Mouse (Mus musculus) CD4-positive helper T cell, adult 2 months (primary cell): Measurements from ENCODE around the gene Arhgef26.

Experiments used
- DNase-seq: peaks from one replicate; pipeline ENCODE4 v3.0.0-alpha.2; 2012; ENCODE audit warnings: low read depth, missing footprints, low spot score

Arhgef26 gene

DNA sequence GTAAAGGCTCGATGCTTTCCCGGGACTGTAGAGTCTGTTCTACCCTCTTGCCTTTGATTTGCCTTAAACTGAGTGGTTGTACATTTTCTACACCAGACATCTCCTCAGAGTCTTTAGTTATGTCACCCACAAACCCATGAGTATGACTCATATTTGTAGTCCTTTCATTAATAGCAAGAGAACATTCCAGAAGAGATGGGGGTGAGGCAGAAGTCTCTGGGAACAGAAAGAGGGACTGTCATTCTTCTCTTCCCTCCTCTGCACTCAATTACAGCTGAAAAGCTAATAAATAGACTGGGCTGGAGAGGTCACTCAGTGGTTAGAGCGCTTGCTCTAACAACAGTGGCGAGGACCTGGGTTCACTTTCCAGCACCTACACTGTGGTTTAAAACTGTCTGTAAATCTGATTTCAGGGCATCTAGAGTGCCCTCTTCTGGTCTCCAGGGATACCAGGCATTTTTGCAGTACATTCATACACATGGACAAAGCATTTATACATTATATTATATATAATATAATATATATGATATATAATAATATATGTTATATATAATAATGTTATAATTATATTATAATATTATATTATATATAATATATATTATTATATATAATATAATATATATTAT lies 111.8 kb downstream of the Arhgef26 start:
- no peak for DNase-seq

DNA sequence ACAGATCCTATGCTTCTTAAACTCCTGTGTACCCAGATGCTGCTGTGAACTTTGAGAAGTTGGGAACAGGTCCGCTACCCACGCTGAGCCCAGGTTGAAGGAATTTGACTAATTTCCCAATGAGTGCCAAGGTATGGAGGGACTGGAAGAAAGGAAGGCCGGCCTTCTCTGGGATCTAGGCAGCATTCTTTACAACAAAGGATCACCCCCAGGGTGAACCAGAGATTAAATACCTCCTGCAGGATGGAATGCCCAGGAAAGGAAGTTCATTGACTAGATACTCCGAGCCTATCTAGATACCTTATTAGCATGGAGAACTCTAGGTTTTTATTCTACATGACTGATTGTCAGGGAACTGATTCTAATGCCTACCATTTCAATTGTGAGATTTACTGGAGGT lies 114.8 kb downstream of the Arhgef26 start:
- DNase-seq, result no peak

DNA sequence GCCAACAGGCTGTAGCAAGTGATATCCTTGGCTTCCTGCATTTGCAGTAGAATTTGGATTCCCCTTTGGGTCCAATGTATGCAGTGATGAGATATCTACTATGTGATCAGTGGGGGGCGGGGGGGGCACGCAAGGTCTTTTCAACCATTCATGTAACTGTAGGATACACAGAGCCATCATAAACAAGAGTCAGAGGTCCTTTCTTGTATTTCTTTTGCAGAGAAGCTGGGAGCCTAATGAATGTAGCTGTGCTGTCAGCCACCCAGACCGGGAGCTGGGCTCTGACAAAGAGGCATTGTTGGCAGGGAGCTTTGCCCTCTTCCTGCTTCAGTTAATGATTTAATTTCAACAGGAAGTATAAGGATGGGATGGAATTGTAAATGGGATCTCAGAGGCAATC lies 116.0 kb downstream of the Arhgef26 start:
- no peak for DNase-seq

DNA sequence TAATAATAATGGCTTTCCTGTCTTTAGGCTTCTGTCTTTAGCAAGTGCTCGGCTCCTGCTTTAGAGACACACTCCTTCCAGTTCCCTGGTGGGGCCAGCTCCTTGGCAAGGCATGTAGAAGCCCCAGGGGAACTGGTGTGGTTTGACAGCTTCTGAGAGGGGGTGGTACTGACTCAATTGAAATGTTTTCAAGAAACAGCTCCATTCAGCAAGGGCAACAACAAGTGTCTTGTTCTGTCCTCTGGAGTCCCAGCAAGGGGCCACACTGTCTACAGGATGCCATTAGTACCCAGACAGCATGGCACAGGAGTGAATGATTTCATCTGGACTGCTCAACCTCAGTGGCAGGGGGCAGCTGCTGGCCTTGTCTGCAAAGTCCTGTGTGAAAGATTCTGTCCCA lies 117.7 kb downstream of the Arhgef26 start:
- no peak for DNase-seq

DNA sequence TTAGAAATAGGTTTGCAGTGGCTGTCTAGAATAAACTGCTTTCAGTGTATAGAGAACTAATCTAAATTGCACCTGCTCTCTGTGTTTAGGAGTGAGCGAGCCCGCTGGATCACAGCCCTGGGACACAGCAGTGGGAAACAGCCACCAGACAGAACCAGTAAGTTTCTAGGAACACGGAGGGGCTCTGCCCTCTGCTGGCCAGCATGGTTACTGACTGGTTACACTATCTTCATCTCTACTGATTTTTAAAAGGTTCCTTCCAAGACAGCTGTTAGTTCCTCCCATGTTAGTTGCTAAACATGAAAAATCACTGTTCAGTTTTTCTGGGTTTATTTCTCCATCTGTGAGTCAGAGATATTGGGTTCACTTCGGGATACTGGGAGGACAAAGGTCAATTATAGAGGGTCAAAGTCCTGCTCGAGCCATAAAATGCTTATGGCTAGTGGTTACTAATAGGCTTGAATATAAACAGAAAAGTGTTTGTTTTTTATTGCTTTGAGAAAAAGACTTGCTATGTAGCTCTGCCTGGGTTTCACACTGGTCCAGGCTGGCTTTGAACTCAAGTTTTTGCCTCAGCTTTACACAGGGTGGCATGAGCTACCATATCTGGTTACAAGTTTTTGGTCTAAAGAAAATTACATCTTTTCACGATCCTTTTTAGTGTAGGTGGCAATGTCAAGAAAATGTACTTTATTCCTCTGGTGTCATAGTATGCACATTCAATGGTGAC lies 120.3 kb downstream of the Arhgef26 start:
- DNase-seq, result peak; percentile 33

DNA sequence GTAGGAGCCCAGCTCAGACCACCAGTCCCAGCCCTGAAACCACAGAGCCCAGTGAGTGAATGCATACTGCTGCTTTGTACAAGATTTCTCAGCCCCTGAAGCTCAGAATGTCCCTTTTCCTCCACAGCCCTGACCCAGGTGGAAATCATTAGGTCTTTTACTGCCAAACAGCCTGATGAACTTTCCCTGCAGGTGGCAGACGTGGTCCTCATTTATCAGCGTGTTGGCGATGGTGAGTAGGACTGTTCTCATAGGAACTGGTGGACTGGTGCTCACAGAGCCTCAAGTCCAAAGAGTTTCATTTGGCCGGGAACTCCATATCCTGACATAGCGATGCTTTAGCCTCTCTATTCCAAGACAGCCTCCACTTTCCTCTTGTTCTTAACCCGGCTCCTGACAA lies 121.3 kb downstream of the Arhgef26 start:
- no peak for DNase-seq

DNA sequence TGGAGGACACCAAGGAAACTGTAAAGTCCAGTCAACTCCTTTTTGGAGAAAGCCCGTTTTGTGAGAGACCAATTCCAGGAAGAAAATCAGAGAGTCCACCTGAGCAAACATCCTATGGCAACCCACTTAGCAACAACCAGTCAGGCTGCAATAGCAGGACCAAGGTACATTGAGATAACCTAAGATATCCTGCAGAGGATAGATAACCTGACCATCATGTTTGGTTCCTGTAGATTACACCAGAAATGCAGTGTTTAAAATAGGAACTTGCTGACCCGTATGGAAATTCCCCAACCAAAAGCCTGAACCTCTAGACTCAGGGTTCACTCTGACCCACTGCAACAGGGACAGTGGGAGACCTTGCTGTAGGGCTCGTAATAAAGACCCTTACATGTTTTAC lies 126.1 kb downstream of the Arhgef26 start:
- DNase-seq, result no peak

DNA sequence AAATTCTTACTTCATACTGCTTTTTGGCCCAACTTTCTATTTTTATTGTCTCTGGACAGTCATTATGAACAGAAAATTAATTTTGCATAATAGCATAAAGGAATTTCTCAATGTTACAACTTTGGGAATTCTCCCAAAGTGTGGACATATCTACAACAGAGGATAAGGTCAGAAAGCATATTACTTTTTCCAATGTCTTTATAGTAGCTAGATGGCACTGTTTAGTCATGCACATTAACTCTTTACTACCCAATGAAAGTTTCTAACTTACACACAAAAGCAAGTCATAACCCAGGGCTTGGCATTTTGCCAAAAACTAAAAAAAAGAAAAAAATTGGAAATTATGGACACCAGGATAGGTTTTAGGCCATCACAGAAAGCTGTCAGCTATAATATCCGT lies 132.0 kb downstream of the Arhgef26 start:
- DNase-seq, result no peak

DNA sequence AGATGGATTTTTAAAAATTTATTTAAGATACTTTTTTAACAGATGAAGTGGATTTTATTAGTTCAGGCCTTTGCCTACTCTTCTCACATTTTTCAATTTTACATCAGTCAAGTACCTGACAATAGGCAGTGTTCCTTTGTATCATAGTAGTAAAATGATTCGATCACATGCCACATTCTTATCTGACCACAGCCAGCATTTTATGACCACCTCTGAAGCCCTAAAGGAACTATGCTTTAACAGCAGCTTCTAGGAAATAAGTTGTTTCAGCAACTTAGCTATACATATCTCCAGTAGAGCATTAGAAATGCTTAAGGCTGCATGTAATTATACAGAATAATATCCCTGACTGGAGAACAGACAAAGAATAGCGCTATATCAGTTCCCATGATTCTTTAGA lies 146.2 kb downstream of the Arhgef26 start:
- no peak for DNase-seq

DNA sequence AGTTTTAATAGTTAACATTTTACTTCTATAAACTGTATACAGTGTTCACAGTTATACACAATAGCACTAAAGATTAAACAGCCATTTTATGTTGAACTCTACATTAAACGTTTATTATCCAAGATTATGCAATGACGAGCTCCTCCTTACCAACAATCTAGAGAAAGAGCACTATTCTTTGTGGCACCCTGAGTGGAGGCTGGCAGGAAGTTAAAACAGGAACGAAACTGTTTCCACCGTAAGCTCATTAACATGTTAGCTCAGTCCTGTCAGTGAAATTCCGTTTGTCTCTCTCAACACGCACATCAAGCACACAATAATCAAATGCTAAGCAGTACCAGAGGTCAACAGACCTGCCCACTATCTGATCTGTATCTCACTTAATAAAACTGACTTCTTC lies 154.4 kb downstream of the Arhgef26 start:
- no peak for DNase-seq

DNA sequence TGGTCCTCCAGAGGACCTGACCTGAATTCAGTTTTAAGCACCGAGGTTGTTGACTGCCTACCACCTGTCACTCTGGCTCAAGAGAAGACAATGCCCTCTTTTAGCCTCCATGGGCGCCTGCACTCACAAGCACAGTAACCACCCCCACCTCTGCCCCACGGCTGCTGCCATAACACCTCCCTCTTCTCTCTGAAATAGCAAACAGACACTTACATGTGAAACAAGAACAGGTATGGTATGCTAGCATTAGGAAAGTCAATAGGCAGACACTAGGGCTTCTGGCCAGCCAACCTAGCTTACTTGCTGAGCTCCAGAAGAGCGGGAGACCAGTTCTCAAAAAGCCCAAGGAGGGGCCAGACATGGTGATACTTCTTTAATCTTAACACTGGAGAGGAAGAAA lies 161.2 kb downstream of the Arhgef26 start:
- no peak for DNase-seq

DNA sequence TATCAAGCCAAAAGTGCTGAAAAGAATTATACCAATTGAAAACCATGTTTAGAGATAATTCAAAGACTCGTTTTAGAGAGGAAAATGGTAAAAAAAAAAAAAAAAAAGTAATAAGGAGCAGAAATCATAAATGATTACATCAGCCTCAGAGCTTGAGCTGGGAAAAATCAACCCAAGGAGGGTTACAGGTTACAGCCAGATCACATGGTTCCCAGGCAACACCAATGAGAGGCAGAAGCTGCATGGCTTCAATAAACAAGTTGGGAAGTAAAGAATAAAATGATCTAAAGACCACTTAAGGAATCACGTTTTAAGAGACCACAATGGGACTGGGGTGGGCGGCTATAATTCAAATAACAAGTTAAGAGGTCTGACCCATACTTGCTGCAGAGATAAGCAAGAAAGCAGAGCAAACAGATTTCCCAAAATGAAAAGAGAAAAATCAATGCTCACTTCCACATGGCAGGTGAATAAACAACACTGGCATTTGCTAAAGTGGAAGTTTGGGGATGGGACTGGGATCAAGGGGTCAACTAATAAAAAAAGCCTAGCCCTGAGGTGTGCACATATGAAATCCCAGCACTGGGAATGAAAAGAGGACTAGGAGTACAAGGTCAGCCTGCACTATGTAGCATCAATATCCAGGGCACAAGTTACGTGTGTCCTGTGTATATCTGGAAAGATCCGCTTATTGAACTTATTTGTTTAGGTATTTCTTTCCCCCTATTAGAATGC lies 167.2 kb downstream of the Arhgef26 start:
- no peak for DNase-seq

DNA sequence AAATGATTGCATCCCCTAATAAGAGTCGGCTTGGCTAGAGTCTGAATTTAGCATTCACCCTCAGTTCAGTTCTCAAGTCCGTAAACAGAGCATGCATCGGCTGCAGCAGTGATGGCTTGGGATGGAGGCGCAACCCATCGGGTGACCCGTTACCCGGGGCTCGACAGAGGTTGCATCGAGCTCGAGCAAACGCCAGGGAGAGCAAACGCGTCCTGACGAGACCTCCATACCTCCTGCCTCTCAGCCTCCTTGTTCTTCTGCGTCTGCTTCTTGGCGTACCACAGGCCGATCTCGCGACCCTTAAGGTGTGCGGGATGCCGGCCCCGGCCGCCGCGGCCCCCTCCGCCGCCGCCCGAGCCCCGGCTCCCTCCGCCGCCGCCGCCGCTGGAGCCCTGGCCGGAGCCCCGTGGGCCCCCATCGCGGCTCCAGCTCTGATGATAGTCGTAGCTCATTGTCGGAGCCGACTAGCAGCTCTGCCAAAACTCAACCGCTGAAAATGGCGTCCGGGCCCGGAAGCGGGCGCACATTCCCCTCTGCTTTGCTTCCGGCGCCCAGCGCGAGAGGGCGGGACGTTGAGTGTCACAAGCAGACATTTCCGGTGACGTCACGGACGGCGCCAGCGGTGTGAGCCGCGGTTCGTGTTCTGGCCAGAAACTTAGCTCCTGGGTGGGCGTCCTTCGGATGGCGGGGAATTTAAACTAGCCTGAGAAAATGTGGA lies 168.5 kb downstream of the Arhgef26 start, which contains the start of gene Dhx36:
Gene Dhx36 (minus strand): TSS at position 517 of the 718 bp plus-strand sequence.
- peak; percentile 95 for DNase-seq

DNA sequence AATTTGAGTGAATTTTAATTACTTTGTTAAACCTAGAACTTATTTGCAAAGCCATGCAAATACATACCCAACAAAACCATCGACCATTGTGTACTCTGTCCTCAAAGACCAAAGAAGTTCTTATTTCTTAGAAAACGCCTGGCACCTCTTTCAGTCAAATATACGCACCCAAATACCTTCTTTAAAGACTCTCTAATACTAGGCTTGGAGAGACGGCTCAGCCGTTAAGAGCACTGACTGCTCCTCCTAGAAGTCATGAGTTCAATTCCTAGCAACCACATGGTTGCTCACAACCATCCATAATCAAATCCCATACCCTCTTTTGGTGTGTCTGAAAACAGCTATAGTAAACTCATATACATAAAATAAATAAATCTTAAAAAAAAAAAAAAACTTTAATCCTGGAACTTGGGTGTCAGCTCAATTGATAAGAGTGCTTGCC lies 169.1 kb downstream of the Arhgef26 start:
- DNase-seq, result no peak
